Mouse (Mus musculus): ENCODE results near the gene Gm29776. TPM values are rescaled to one million over a fixed set of nuclear protein-coding genes. Genes with fewer than 3 reads are reported as not detected.

The Gm29776 gene
- total RNA-seq, 2 experiments from 2014 or later: 0.23 TPM; not detected in 1

DNA sequence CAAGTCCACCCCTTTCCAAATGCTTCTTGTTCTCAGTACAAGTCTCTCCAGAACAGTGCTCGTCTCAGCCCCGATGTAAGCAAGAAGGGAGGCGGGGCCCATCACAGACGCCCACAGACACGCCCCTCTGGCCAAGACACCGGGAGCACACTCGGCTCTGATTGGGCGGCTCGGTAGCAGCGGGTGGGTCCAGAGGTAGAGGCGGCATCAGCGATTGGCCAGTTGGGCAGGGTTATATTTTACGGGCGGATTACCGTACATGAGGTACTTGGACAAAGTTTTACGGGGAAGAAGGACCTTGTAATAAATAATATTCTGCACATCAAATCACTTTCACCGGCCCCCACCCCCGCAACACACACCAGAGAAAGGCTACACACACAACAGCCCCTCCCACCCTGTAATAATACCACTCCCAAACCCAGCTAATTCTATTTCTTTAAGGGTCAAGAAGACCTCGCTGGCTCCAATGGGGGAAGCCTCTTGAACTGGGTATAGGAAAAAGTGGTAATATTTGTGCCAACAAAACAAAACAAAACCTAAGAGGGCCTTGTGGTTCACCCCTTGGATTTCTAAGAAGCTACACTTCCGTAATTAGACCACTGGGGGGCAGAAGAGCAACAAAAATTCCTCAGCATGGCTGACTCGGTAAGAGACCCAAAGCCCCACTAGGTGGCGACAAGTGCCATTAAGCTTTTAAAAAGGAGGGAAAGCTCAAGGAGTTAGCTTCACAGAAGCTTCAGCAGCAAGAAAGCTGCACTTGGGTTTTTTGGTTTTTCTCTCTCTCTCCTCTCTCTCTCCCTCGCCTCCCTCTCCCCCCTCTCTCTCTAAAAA, 47.8 kb downstream of the Gm29776 start:
- peak; percentile 84 to 88 for DNase-seq

DNA sequence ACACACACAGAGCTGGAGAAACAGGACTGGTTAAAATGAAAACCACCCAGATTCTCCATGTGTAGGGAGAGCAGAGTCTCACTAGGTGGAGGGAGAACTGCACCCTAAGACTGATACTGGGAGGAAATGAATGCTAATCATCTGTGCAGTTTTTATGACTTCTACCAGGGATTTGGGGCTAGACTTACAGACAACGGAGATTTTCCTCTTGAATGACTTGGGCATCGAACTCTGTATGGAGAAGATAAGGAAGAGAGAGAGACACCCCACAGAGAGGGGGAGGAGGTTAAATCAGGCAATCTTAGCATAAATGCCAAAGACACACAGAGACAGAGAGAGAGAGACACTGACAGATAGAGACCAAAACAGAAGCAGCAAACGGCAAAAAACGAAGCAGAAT, 50.7 kb downstream of the Gm29776 start:
- no peak for DNase-seq

DNA sequence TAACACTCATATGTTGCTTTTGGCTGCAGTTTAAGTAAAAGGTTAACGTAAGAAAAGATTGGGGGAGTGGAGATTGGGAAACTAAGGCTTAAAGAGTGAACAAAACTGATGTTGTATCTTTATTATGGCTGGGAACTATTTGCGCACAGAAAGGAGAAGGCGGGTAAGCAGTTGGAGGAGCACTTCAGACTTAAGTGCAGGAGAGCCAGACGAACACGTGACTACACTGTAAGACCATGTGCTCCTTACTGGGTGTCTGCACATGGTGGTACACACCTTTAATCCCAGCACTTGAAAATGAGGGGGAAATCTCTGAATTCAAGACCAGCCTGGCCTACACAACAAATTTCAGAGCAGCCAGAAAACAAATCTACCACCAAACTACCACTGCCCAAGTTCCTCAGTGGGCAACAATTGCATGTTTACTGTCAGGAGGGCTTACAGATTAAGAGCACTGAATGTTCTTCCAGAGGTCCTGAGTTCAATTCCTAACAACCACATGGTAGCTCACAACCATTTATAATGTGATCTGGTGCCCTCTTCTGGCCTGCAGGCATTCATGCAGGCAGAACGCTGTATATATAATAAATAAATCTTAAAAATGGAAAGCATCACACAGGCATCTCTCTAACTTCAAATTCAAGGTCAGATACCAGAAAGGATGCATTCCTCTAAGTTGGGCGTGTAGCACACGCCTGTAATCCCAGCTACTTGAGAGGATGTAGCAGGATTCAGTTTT, 51.6 kb downstream of the Gm29776 start:
- DNase-seq: no peak

DNA sequence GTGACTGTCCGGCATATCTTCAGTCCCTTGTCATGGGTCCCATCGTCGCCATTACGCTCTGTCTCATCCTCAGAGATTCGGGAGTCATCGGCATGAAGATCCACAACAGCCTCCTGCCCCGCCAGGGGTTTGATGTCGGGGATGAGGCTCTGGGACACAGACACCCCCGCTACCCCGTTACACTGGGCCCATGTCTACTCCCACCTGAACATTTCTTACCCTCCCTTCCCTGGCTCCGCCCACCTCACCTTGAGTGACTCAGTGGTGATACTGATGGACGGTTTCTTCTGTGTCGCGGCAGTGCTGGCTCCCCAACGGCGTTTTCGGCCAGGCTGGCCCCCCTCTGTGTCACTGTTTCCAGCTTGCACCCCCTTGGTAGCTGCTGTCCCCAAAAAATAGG, 52.2 kb downstream of the Gm29776 start:
- DNase-seq: no peak

DNA sequence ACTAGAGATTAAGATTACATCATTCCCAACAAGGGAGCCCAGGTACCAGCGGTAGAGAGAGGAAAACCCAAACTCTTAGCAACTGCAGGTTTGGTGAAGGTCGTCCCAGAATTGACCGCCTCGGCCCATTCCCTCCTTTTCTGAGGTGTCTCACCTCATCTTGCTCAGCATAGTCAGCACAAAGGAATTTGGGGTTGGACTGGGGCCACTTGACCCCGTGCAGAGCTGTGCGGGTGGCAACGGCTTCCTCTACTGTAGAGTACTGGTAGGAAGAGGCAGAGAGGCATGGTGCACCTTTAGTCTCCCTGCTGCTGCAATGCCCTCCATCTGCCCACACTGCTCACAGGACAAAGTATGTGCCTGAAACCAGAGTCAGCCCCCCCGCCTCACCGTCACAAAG, 54.3 kb downstream of the Gm29776 start:
- peak; percentile 42 to 65 for DNase-seq

DNA sequence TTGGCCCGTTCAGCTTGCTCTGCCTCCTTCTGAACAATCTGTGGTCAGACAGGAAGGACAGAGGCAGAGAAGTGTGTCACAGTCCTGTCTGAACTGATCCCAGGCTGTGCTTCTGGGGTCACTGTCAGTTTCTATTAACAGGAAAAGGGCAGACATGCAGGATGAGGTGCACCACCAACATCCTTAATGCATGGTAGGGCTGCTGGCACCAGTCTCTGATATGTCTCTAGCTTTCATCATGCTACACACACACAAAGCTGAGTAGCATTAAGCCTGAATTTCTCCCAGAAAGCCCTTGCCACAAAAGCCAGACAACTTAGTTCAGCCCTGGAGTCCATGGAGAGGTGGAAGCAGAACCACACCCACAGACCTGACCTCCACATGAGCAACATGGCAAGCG, 55.6 kb downstream of the Gm29776 start:
- DNase-seq: no peak

Small RNA genes within 50 kb of the gene (microRNA-seq; reads per million reads assigned to microRNA genes)
- gene Mir6948: not detected

Other genes with a start within 250 kb of the Gm29776 start
- gene Lrp10, start 234.7 kb downstream of the Gm29776 start, total RNA-seq (2021): 100 to 1,000 TPM; 106 to 131 TPM
- under 1 TPM; 0.66 to 0.79 TPM for gene Rem2, start 222.7 kb downstream of the Gm29776 start, total RNA-seq (2021)
- gene Prmt5, start 181.3 kb downstream of the Gm29776 start, total RNA-seq (2021): 10 to 100 TPM; 43.8 to 51.3 TPM
- 10 to 100 TPM; 22.5 to 27.0 TPM for gene Haus4, start 144.2 kb downstream of the Gm29776 start, total RNA-seq (2021)
- 10 to 100 TPM; 17.5 to 24.8 TPM for gene Ajuba, start 121.3 kb downstream of the Gm29776 start, total RNA-seq (2021)
- 1 to 10 TPM; 4.3 to 6.0 TPM for gene 4931414P19Rik, start 92.8 kb downstream of the Gm29776 start, total RNA-seq (2021)
- gene Psmb5, start 80.8 kb downstream of the Gm29776 start, total RNA-seq (2021): 100 to 1,000 TPM; 347 to 407 TPM
- not detected for gene Psmb11, start 77.4 kb downstream of the Gm29776 start, total RNA-seq (2021)
- gene Gm17606, start 57.9 kb downstream of the Gm29776 start, total RNA-seq (2021): not detected
- gene Cdh24, start 57.5 kb downstream of the Gm29776 start, total RNA-seq (2021): 1 to 10 TPM in 1 of 2 experiments, under 1 TPM in 1; 0.95 to 1.4 TPM
- 10 to 100 TPM; 40.6 to 42.1 TPM for gene 1700123O20Rik, start 12.6 kb downstream of the Gm29776 start, total RNA-seq (2021)
- 100 to 1,000 TPM; 140 to 178 TPM for gene Acin1, start 11.9 kb downstream of the Gm29776 start, total RNA-seq (2021)
- not detected for gene Cebpe, start 13.3 kb upstream of the Gm29776 start, total RNA-seq (2021)
- 10 to 100 TPM; 28.1 to 56.8 TPM for gene Slc7a8, start 83.1 kb upstream of the Gm29776 start, total RNA-seq (2021)
- under 1 TPM; 0.43 to 0.56 TPM for gene Rnf212b, start 115.3 kb upstream of the Gm29776 start, total RNA-seq (2021)
- 10 to 100 TPM; 12.2 to 16.5 TPM for gene Homez, start 172.1 kb upstream of the Gm29776 start, total RNA-seq (2021)
- 10 to 100 TPM; 17.8 to 19.2 TPM for gene Ppp1r3e, start 178.7 kb upstream of the Gm29776 start, total RNA-seq (2021)
- 10 to 100 TPM; 54.3 to 57.2 TPM for gene Bcl2l2, start 184.5 kb upstream of the Gm29776 start, total RNA-seq (2021)
- gene Gm20521, start 184.6 kb upstream of the Gm29776 start, total RNA-seq (2021): 1 to 10 TPM in 1 of 2 experiments, not detected in 1; 2.0 TPM
- gene Pabpn1, start 193.7 kb upstream of the Gm29776 start, total RNA-seq (2021): 100 to 1,000 TPM; 167 to 173 TPM
- gene Slc22a17, start 214.3 kb upstream of the Gm29776 start, total RNA-seq (2021): 10 to 100 TPM; 28.0 to 37.6 TPM
- gene Efs, start 227.3 kb upstream of the Gm29776 start, total RNA-seq (2021): 1 to 10 TPM; 2.5 to 3.0 TPM
- not detected for gene Il25, start 233.9 kb upstream of the Gm29776 start, total RNA-seq (2021)
- gene Cmtm5, start 237.4 kb upstream of the Gm29776 start, total RNA-seq (2021): under 1 TPM; 0.46 to 0.83 TPM

All from adrenal gland, postnatal 36 days (tissue).